Mouse (Mus musculus) liver, embryonic 18 days (tissue): ENCODE measurements around the gene Eif2s2. TPM values are rescaled to one million over a fixed set of nuclear protein-coding genes. Genes with fewer than 3 reads are reported as not detected.

ENCODE experiments used
- polyA plus RNA-seq: library from polyadenylated mRNA; depleted of rRNA; stranded (reverse); fragments of >200 nt; gene quantifications from 2 replicates; pipeline ENCODE4 v1.2.3, GENCODE M21; 2012; rRNA removed

Eif2s2 gene
- 33.3 and 37.9 TPM in 2 replicates for polyA plus RNA-seq

GRCm38 (mm10) chr2:154892201-154893044 lies at the start of gene Eif2s2:
Gene Eif2s2, minus strand, starts transcription at chr2:154892935.

Other genes with a start within 250 kb of the Eif2s2 start
- gene Chmp4b, start 241.2 kb downstream of the Eif2s2 start, polyA plus RNA-seq: 99.6 and 100 TPM in 2 replicates
- gene Gm14214, start 122.9 kb downstream of the Eif2s2 start, polyA plus RNA-seq: not detected in 2 replicates
- gene Raly, start 101.8 kb downstream of the Eif2s2 start, polyA plus RNA-seq: 132 and 147 TPM in 2 replicates
- gene a, start 101.5 kb downstream of the Eif2s2 start, polyA plus RNA-seq: 0.29 and 0.60 TPM in 2 replicates
- 0.30 and 0.38 TPM in 2 replicates for gene Gm14226, start 125.3 kb upstream of the Eif2s2 start, polyA plus RNA-seq
- gene Ahcy, start 181.6 kb upstream of the Eif2s2 start, polyA plus RNA-seq: 276 and 345 TPM in 2 replicates
- 7.3 and 8.5 TPM in 2 replicates for gene Itch, start 240.6 kb upstream of the Eif2s2 start, polyA plus RNA-seq